Mouse (Mus musculus) Patski (cell line): ENCODE measurements around the gene Cmtm3. TPM values are rescaled to one million over a fixed set of nuclear protein-coding genes. Genes with fewer than 3 reads are reported as not detected.
A peak's percentile ranks its signal among the peaks of the same experiment; 100 is the strongest.
"Not testable (repeated sequence)": the region's sequence is repeated elsewhere in the genome, so short reads cannot be mapped to it uniquely, and the experiment has no call there.

Experiments used
- ATAC-seq: fragments of 100-300 bp; one replicate; pipeline ENCODE4 v1.8.0; 2021
- CTCF ChIA-PET: fragments of 350-600 bp; sonication (Branson Sonifier 250); formaldehyde crosslinking; loops from one replicate; lab custom pipeline; 2022; ENCODE audit warnings: inconsistent platforms; lab: Charles Lee
- POLR2A ChIA-PET: fragments of 350-600 bp; sonication (Branson Sonifier 250); formaldehyde crosslinking; loops from one replicate; lab custom pipeline; 2022; ENCODE audit warnings: antibody characterized with exemption, inconsistent platforms; lab: Charles Lee
- DNase-seq: peaks from one replicate; pipeline ENCODE4 v3.0.0-alpha.2; 2011; ENCODE audit warnings: low read depth, low spot score
- H3K27me3 ChIP-seq: fragments of 371-371 bp; one replicate; pipeline ENCODE4 v1.5.1; 2021
- CTCF ChIP-seq: fragments of 100-300 bp; IDR thresholded peaks from one replicate; pipeline ENCODE4 v1.5.1; 2021
- in situ Hi-C: fragments of 300-500 bp; cut with MboI; formaldehyde crosslinking; loops from 3 replicates; pipeline ENCODE4 v1.11.1; 2018; ENCODE audit warnings: low pct_unique_long_range_greater_than_20kb, mixed read lengths
- polyA plus RNA-seq: library from polyadenylated mRNA; unstranded; gene quantifications from one replicate; pipeline ENCODE4 v1.2.3, GENCODE M21; 2021

Cmtm3 gene
- 120 TPM for polyA plus RNA-seq

DNA sequence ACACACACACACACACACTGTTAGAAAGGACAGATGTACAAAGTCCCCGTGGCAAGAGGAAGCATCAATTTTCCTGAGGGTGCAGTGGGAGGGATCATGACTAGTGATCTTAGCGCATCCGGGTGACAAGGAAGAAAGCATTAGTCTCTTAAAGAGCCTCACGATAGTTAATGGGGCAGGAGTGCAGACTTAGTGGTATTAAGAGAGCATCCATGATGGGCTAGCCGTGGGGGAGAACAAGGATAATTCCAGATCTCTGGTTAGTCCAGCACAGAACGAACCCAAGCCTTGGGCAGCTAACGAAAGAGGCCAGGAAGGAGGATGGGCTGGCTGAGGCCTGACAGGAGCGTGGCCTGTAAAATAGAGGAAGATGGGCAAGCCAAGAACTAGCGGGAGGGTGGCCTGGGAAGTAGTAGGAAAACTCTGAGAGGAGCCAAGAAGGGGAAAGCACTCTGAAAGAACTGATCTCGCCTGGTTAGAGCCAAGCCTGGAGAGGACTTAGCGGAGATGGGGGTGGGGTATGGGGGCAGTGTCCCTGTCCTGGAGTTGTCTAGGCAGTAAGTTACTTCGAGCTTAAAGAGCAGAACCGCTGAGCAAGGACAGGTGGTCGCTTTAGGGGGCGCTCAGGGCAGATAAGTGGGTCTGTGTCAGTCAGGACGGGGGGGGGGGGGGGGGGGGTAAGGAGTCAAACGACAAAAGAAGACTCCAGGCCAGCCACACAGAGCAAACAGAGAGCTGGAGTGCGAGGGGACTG, at the start of gene Cmtm3:
Cmtm3 (plus strand) TSS at position 182 of the 754 bp plus-strand sequence.
- no peaks in the 10 kb centered on the region for H3K27me3 ChIP-seq
- POLR2A ChIA-PET, result no interaction called here
- in situ Hi-C loops, result loop anchor here (25.0 kb wide), 1 partner anchor 223 kb away; no protein-coding TSS in a partner anchor
- ATAC-seq, result no peak
- CTCF ChIA-PET, result no interaction called here
- TF ChIP-seq CTCF, result no peak
- DNase-seq, result no peak

DNA sequence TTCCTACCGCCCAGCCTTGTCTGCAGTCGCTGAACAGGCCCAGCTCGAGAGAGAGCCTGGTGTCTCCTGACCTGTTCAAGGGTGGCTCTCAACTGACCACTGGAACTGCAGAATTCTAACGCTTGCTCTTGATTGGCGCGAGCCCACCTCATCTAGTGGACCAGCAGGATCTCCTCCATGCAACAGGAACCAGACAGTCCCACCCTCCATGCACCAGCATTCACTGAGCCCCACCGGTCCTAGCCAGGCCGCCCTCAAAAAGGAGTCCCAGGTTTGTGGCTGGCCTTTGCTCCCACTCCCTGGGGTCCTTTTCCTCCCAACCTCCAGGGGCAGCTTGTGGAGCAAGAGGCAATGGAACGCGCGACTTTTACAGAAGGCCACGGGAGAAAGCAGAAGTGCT, 46.1 kb upstream of the Cmtm3 start, which contains the start of gene Cmtm2a:
Cmtm2a (minus strand) TSS at position 101 of the 400 bp plus-strand sequence.
- POLR2A ChIA-PET, CTCF ChIA-PET, DNase-seq, in situ Hi-C loops, ATAC-seq: not testable (repeated sequence)
- peaks cover 30% of the 10 kb centered on the region for H3K27me3 ChIP-seq

DNA sequence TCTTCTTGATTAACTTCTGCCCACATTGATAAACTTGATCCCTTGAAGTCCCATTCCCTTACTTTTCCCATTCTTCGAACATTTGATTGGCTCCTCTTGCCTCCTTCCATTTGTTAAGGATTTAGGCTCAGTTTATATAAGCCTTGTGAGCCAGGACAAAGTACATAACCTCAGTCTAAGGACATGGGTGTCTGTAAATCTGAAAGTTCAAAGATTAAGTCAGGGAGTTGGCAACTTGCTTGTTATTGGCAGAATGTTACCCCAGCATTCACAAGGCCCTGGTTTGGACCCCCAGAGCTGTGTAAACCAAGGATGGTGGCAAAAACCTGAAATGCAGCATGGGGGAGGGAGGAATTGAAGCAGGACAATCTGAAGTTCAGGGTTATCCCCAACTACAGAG, 44.8 kb upstream of the Cmtm3 start:
- POLR2A ChIA-PET, result no interaction called here

DNA sequence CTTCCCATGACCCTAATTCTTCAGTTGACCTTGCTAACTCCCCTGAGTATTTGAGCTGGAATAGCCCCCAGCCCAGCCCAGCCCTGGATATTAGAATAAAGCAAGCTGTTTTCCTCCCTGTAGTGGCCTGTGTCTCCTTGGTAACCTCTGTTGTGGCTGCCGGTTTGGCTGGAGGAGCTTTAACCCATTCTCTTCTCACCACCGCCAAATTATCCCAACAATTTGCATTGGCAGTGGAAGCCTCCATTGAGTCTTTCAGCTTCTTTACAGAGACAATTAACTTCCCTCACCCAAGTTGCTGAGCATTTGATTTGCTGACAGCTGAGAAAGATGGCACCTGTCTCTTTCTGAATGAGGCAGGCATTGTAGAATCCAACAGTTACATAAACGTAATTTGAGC, 37.6 kb upstream of the Cmtm3 start:
- in situ Hi-C loops, result loop anchor here (25.0 kb wide), 1 partner anchor 636 kb away; the partner anchor contains the start of genes Ces2e and Ces2f
- CTCF ChIA-PET, POLR2A ChIA-PET, H3K27me3 ChIP-seq, DNase-seq, ATAC-seq: not testable (repeated sequence)

More for the DNA sequence above, 44.8 kb upstream of the Cmtm3 start:
- in situ Hi-C loops, result no loop called here
- DNase-seq, result no peak
- H3K27me3 ChIP-seq, result peaks cover 30% of the 10 kb centered on the region
- ATAC-seq, result no peak
- CTCF ChIA-PET, result no interaction called here
- TF ChIP-seq CTCF, result no peak

DNA sequence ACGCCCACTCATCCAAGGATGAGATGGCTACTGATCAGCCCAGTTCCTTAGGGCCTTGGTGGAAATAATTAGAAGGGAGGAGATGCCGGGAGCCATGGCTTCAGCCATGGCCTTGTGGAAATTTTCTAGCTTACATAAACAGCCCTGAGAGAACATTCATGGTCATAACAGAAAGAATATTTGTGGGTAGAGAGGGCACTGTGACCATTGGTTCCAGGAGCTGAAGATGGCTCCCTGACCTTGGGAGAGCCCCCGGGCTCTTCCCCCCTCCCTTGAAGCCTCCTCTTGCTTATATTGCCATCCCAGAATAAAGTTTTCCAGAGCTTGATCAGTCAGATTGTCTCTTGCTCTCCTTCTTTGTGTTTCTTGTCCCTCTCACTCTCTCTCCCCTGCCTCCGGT, 36.7 kb upstream of the Cmtm3 start:
- DNase-seq, CTCF ChIA-PET, ATAC-seq, H3K27me3 ChIP-seq, POLR2A ChIA-PET: not testable (repeated sequence)
- in situ Hi-C loops, result loop anchor here (25.0 kb wide), 1 partner anchor 635 kb away; the partner anchor contains the start of genes Ces2e and Ces2f

DNA sequence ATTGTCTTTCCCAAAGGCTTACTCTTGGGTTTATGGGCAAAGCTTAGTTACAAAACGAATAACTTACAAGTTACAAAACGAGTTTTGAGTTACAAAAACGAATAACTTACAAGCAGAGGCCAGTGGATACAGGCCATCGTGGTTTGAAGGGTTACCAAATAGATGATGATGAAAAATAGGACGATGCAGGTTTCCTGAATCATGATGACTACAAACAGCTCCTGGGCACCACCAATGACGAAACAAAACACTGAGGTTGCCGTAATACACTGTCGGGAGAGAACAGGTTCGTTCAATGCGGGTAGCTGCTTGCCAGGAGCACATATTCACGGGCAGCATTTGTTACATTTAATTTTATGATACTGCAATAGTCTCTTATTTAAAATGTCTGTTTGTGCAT, 34.2 kb upstream of the Cmtm3 start:
- DNase-seq (no peak), ATAC-seq (no peak)
- CTCF ChIA-PET, result no interaction called here
- TF ChIP-seq CTCF, result no peak
- peaks cover 8% of the 10 kb centered on the region for H3K27me3 ChIP-seq
- in situ Hi-C loops, result loop anchor here (5.0 to 25.0 kb wide), 2 partner anchors 38 to 632 kb away; partner anchors contain the start of genes Ces2e and Ces2f
- POLR2A ChIA-PET, result no interaction called here

DNA sequence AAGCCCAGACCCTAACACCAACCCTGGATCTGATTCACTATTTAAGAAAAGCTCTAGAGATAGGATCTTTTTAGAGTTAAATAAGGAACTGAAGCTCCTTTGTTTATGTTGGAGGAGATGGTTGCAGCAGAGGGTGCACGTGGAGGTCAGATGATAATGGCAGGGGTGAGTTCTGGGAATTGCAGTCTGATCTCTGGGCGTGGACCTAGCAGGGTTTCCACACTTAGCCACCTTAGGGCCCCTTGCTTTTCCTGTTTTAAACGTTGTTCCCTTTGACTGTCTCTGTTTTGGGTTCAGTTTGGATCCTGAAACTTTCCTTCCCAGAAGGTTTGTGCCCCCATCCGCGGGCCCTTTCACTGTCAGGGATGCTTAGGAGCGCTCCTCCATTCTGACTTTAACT, 30.9 kb upstream of the Cmtm3 start:
- in situ Hi-C loops, result loop anchor here (5.0 to 25.0 kb wide), 2 partner anchors 41 to 629 kb away; partner anchors contain the start of genes Ces2e and Ces2f
- CTCF ChIA-PET, ATAC-seq, DNase-seq, POLR2A ChIA-PET: not testable (repeated sequence)
- H3K27me3 ChIP-seq, result peaks cover 16% of the 10 kb centered on the region

DNA sequence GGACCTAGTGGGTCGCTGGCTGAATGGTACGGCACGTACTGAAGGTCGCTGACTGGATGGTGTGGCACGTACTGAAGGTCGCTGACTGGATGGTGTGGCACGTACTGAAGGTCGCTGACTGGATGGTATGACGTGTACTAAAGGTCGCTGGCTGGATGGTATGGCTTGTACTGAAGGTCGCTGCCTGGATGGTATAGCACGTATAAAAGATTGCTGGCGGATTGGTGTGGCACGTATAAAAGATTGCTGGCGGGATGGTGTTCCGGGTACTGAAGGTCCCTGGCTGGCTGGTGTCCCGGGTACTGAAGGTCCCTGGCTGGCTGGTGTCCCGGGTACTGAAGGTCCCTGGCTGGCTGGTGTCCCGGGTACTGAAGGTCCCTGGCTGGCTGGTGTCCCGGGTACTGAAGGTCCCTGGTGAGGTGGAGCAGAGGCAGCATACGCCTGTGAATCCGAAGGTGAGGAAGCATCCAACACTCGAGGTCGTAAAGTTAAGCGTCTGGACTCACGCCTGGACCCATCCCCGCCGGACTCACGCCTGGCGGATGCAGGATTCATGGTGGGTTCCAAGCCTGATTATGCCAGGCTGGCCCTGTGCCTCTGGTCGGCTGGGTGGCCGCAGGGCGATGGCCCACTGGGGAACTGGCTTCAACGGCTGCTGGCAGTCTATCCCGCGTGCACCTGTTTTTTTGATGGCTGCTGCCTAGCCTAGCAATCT, 29.6 kb upstream of the Cmtm3 start, which contains the start of the genes Gm45711 and Cmtm1:
Gm45711 (minus strand) TSS at position 641 of the 715 bp plus-strand sequence.
Cmtm1 (minus strand) TSS at position 705 of the 715 bp plus-strand sequence.
- ATAC-seq, POLR2A ChIA-PET, DNase-seq, CTCF ChIA-PET: not testable (repeated sequence)
- in situ Hi-C loops, result loop anchor here (5.0 to 25.0 kb wide), 2 partner anchors 42 to 628 kb away; partner anchors contain the start of genes Ces2e and Ces2f
- H3K27me3 ChIP-seq, result peaks cover 13% of the 10 kb centered on the region

DNA sequence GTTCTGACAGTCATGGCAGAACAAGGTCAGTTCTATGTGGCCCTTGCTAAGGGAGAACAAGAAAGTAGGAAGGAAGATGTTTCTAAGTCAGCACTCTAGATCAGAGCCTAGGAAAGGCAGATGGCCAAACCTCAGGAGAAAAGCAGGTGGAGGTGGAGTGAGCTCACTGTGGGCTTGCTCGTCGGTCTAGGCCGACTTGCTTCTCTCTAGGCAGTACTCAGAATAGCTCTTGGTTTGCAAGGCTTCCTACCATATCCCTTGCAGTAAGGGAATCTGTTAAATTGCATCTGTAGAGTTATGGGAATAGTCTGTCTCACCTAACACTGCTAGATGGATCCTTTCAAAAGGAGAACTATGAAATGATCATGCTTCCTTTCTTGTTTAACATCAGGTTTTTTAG, 27.2 kb upstream of the Cmtm3 start:
- in situ Hi-C loops, result loop anchor here (25.0 kb wide), 1 partner anchor 625 kb away; the partner anchor contains the start of genes Ces2e and Ces2f
- peaks cover 28% of the 10 kb centered on the region for H3K27me3 ChIP-seq
- CTCF ChIA-PET, ATAC-seq, DNase-seq, POLR2A ChIA-PET: not testable (repeated sequence)

DNA sequence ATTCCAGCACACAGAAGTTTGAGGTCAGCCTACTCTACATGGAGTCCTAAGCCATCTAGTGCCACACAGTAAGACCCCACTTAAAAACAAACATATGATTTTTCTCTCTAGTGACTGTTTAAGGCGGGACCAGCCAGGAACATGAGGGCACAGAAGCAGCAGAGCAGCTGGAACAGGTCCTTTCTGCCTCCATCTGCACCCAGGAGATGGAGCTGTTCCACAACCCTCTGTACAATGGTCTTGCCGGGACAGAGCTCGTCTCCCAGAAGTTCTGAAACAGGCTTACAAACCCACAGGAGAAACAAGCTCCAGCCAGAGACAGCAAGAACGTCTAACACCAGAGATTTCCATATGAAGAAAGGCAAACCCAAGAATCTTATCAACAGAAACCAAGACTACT, 25.9 kb upstream of the Cmtm3 start:
- CTCF ChIA-PET, result no interaction called here
- peaks cover 28% of the 10 kb centered on the region for H3K27me3 ChIP-seq
- DNase-seq (no peak), ATAC-seq (no peak)
- peak; percentile 26 for TF ChIP-seq CTCF
- in situ Hi-C loops, result loop anchor here (25.0 kb wide), 1 partner anchor 624 kb away; the partner anchor contains the start of genes Ces2e and Ces2f
- POLR2A ChIA-PET, result no interaction called here

DNA sequence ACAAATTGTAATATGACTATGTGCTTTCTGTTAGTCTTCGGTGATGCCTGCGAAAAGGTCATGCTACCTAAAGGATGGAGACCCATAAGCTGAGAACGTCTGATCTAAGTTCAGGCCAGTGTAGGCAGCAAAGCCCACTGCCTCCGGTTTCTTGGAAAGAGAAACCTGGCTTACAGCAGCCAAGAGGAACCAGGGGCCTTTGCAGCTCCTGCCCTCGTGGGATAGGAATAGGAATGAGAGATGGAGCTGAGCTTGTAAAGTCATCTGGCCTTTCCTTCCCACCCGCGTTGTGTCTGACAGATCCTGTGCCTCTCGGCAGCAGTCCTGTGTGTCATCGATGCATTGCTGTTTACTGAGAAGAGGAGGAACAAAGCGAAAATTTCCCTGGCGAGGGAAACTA, 17.9 kb upstream of the Cmtm3 start, which contains the start of gene Gm11020:
Gm11020 (plus strand) TSS at position 301 of the 400 bp plus-strand sequence.
- ATAC-seq, CTCF ChIA-PET, DNase-seq, POLR2A ChIA-PET: not testable (repeated sequence)
- H3K27me3 ChIP-seq, result peaks cover 34% of the 10 kb centered on the region
- in situ Hi-C loops, result loop anchor here (25.0 kb wide), 1 partner anchor 616 kb away; the partner anchor contains the start of genes Ces2e and Ces2f

DNA sequence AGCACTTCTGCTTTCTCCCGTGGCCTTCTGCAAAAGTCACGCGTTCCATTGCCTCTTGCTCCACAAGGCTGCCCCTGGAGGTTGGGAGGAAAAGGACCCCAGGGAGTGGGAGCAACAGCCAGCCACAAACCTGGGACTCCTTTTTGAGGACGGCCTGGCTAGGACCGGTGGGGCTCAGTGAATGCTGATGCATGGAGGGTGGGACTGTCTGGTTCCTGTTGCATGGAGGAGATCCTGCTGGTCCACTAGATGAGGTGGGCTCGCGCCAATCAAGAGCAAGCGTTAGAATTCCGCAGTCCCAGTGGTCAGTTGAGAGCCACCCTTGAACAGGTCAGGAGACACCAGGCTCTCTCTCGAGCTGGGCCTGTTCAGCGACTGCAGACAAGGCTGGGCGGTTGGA, 17.3 kb upstream of the Cmtm3 start, which contains the start of gene Cmtm2b:
Cmtm2b (plus strand) TSS at position 301 of the 400 bp plus-strand sequence.
- CTCF ChIA-PET, ATAC-seq, DNase-seq: not testable (repeated sequence)
- POLR2A ChIA-PET, result interaction anchor here (0.7 kb wide), 2 partner anchors 25 to 740 kb away, joined by 3 read pairs; no protein-coding TSS in a partner anchor
- H3K27me3 ChIP-seq, result peaks cover 29% of the 10 kb centered on the region
- in situ Hi-C loops, result loop anchor here (25.0 kb wide), 1 partner anchor 615 kb away; the partner anchor contains the start of genes Ces2e and Ces2f
